Mouse (Mus musculus) bone marrow macrophage, adult 2 months (primary cell): ENCODE data around the gene Kif27. TPM values are rescaled to one million over a fixed set of nuclear protein-coding genes. Genes with fewer than 3 reads are reported as not detected.

ENCODE experiments used
- H3K27ac ChIP-seq: 2 replicates; pipeline ENCODE4 v1.5.1; 2012; ENCODE audit warnings: low read depth, low read length; ENCODE audit not compliant: insufficient read depth
- H3K4me1 ChIP-seq: 2 replicates; pipeline ENCODE4 v1.6.1; 2012; ENCODE audit warnings: low read length; ENCODE audit not compliant: control insufficient read depth, insufficient read depth
- H3K4me3 ChIP-seq: 2 replicates; pipeline ENCODE4 v1.5.1; 2012; ENCODE audit warnings: mild to moderate bottlenecking, low read length, moderate library complexity; ENCODE audit not compliant: insufficient read depth
- CTCF ChIP-seq: IDR thresholded peaks from 2 replicates; pipeline ENCODE4 v1.5.1; 2012; ENCODE audit warnings: low read depth, mild to moderate bottlenecking, low read length, moderate library complexity
- POLR2A ChIP-seq: IDR thresholded peaks from 2 replicates; pipeline ENCODE4 v1.6.1; 2012; ENCODE audit warnings: mild to moderate bottlenecking, low read depth, low read length, borderline replicate concordance
- polyA plus RNA-seq: library from polyadenylated mRNA; stranded (reverse); fragments of >200 nt; gene quantifications from 2 replicates; pipeline ENCODE4 v1.2.4, GENCODE M21; 2012; ENCODE audit not compliant: missing spikeins, insufficient read depth, insufficient read length

The Kif27 gene
- polyA plus RNA-seq, 1 experiment: not detected

DNA sequence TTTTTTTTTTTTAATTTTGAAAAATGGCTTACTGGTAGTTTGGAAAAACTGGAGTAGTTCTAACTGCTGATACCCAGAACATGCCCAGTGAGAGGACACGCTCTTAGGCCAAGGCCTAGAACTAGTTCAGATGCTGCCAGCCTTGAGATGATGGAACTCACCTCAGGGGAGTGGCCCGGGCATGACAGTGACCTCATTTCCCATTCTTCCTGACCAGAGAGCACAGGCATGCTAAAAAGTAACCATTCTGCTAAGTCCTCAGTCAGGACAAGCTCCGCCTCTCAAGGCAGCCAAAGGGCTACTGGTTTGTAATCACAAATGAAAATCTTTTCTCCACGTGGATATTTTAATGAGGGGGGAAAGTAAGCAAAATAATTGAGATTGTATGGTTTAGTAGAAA lies 77.0 kb downstream of the Kif27 start:
- Histone ChIP-seq H3K4me3 (no peak overlapping the region), H3K4me1 (peaks cover 6% of the 10 kb centered on the region), H3K27ac (no peak overlapping the region)
- TF ChIP-seq POLR2A (no peak), CTCF (no peak)

DNA sequence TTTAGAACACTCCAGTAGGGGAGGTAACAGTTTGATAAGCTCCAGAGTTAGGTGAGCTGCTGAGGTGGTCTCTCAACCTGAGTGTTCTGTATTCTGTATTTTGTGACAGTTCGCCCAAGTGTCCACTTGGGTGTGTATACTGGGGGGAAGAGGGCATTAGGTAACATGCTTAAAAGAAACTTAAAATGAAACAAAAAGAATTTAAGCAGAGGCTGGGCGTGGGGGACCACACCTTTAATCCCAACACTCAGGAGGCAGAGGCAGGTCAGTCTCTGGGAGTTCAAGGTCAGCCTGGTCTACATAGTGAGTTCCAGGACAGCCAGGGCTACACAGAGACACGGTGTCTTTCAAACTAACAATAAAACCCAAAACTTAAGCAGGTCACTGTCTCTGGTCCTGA lies 78.4 kb downstream of the Kif27 start:
- peaks cover 6% of the 10 kb centered on the region for H3K4me1 ChIP-seq
- H3K4me3 ChIP-seq: no peak overlapping the region
- no peak overlapping the region for H3K27ac ChIP-seq
- TF ChIP-seq CTCF (no peak), POLR2A (no peak)

DNA sequence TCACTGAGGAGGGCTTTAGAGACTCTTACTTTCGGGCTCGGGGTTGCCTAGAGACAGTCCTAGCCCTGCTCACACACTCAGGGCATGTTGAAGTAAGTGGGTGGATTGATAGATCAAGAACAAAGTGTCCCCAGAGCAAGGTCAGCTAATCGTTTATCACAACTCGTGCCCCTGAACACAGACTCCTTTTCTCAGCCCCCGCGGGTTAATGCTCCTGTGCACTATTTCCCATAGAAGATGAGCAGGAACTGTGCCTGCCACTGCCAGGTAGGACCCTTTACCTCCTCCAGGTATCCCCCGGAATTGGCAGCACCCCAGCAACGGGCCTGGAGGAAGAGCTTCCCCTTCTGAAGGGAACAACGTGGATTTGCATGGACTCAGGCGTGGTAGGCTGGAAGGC lies 82.7 kb downstream of the Kif27 start:
- TF ChIP-seq CTCF (no peak), POLR2A (no peak)
- no peak overlapping the region for H3K27ac ChIP-seq
- H3K4me1 ChIP-seq: peaks cover 5% of the 10 kb centered on the region
- H3K4me3 ChIP-seq: no peak overlapping the region

DNA sequence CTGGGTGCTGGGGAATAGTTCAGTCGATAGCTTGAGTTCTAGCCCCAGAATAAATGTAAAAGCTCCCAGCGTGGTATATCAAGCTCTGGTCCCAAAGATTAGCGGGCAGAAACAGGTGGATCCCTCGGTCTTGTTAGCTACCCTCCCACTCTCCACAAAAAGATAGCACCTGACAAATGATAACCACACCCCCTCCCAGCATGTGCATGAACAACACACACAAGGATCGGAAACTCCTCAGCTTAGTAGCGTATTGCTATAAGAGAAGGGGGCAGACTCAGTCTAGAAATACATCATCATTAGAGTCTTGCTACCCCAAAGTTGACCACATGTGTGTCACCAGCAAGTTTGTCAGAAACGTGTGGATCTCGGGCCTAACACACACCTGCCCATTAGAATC lies 83.3 kb downstream of the Kif27 start, which contains the start of gene Gkap1:
Gkap1 (minus strand) TSS at position 101 of the 400 bp plus-strand sequence.
- TF ChIP-seq CTCF (no peak), POLR2A (no peak)
- no peak within 1 kb of the TSS for H3K27ac ChIP-seq
- H3K4me1 ChIP-seq: peaks cover 5% of the 10 kb centered on the region
- H3K4me3 ChIP-seq: peak within 1 kb of the TSS; percentile 78

DNA sequence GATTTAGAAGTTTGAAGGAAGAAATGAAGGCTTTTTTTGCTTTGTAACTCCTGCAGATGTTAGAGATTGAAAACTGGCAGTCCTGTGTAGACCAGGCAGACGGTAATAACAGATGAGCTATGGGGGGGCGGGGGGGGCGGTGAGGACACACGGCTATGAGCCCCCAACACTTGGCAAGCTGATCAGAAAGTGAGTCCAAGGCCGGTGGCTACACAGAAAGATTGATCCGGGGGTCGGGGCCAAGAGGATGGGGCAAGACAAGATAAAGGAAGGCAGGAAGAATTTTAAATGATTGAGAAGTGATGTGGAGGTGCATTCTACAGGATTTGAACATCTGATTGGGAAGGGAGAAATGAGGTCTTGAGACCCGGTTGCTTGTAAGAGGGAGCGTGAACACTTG lies 83.8 kb downstream of the Kif27 start:
- H3K27ac ChIP-seq: no peak overlapping the region
- H3K4me3 ChIP-seq: peak overlapping the region; percentile 78
- TF ChIP-seq CTCF (no peak), POLR2A (no peak)
- peaks cover 5% of the 10 kb centered on the region for H3K4me1 ChIP-seq

DNA sequence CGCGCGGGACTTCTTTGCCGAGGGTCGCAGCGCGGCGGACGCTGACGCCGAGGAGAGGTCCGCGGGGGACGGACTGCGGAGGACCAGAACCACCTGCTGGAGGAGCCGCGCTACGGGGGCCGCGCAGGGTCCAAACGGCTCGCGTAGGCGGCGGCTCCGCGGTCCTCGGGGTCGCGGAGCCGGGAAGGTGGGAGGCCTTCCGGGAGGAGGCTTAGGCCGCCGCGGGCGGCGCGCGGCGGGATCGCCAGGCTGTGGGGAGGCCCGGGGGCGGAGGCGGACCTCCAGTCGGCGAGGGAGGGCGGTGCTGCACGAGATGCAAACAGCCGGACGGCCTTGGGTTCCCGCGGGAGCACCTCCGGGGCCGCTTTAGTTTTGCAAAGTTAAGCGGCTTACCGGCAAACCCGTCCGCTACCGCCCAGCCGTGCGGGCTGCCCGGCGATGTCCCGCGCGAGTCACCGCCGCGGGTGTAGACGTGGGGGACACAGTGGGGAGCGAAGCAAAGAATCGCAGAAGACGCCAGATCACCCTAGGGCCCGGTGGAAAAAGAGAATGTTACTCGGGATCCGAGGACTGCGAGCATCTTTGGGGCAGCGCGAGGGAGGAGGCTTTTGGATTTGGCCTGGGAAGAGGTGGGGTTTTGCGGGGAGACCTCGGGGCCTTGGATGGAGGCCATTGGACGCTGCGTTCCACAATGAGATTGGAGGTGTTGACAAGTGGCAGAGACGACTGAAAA lies 84.5 kb downstream of the Kif27 start:
- H3K4me3 ChIP-seq: peak overlapping the region; percentile 78
- H3K4me1 ChIP-seq: peaks cover 5% of the 10 kb centered on the region
- TF ChIP-seq CTCF (no peak), POLR2A (no peak)
- peak overlapping the region; percentile 21 for H3K27ac ChIP-seq

DNA sequence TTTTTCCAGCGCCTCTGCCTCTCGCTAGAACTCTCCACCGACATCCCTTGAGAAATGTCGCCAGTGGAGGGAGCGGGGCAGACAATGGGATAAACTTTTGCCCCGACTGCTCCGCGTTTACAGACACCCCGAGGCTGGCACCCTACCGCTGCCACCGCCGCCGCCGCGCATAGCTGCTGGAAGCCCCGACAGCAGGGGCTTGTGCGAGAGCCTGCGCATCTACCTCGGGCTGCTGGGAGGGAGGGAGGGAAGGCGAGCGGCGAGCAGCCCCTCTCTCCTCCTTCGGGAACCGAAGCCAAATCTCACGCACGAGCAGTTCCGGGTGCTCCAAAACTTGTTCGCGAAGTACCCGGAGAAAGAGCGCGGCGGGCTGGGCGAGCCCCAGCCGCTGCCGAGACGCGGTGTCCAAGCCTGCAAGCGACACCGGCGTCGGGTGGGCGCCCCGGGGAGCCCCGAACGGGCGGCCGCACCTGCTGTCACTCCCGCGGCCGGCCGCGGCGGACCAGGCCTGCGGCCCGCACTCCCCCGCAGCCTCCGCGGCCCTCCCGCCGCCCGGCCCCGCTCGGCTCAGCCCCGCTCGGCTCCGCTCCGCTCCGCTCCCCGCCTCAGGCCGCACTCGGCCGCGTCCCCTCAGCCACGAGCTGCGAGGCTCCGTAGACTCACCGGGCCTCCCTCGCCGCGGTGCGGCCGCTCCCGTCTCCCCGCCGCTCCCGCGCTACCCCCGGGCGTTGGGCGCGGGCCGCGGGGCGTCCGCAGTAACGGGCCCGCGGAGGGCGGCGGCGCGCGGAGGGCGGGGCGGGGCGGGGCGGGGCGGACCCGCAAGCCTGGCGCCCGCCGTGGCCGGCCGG lies 85.3 kb downstream of the Kif27 start:
- Histone ChIP-seq H3K4me3 (peak overlapping the region; percentile 78), H3K4me1 (peaks cover 3% of the 10 kb centered on the region; the same call in 1 of the 2 replicates), H3K27ac (peak overlapping the region; percentile 10; the same call in 1 of the 2 replicates)
- TF ChIP-seq POLR2A: no peak
- TF ChIP-seq CTCF: no peak

DNA sequence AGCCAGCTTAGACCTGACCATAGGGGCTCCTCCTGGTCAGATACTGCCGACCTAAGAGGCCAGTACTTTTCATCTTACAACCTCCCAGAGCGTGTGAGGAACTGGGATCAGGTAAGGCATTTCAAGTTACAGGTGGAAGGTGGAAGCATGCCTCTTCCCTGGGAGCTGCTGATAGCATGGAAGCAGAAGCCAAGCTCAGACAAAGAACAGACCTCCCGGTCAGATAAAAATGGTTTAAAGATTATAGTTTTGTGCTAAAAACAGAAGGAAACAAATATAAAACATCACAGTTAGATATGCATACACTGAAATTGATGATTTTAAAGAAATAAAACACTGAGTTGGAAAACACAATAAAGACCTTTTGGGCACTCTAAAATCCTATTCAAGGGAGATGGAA lies 92.1 kb downstream of the Kif27 start:
- Histone ChIP-seq H3K4me1 (no peaks in the 10 kb centered on the region), H3K4me3 (no peak overlapping the region), H3K27ac (no peak overlapping the region)
- TF ChIP-seq CTCF (no peak), POLR2A (no peak)

DNA sequence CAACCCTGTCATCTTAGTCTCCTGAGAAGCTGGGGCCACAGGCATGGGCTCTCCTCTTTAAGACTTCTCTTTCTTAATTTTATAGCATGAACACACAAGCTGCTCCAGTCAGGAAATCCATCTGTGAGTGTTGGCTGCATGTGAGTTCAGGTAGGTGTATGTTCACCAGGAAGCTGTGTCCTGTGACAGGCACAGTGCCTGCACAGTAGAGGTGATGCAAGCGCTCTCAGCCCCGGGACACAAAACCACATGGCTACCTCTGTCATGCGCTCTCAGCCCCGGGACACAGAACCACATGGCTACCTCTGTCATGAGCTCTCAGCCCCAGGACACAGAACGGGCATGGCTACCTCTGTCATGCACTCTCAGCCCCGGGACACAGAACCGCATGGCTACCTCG lies 95.4 kb downstream of the Kif27 start:
- no peaks in the 10 kb centered on the region for H3K4me1 ChIP-seq
- no peak overlapping the region for H3K27ac ChIP-seq
- H3K4me3 ChIP-seq: no peak overlapping the region
- no peak for TF ChIP-seq CTCF
- no peak for TF ChIP-seq POLR2A

DNA sequence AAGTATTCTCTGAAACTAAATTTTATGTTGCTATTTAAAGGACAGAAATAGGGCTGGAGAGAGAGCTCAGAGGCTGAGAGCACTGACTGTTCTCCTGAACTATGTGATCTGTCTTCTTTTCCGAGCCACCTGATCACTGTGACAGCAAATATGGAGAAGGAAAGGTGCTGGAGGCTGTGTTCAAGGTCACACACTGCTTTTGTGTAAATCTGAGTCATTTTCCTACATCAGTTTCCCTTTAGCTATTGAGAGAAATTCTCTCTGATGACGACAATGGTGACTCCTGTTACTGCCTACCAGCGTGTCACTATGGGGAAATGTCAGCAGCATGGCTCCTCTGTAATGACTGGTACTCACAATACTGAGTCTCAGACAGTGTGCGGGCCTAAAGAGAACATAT lies 97.2 kb downstream of the Kif27 start:
- Histone ChIP-seq H3K27ac (no peak overlapping the region), H3K4me1 (no peaks in the 10 kb centered on the region), H3K4me3 (no peak overlapping the region)
- TF ChIP-seq CTCF: no peak
- no peak for TF ChIP-seq POLR2A
